Mouse (Mus musculus): ENCODE data around the gene Slc35e2.
"Not testable (repeated sequence)": the region's sequence is repeated elsewhere in the genome, so short reads cannot be mapped to it uniquely, and the experiment has no call there.

Gene Slc35e2

DNA sequence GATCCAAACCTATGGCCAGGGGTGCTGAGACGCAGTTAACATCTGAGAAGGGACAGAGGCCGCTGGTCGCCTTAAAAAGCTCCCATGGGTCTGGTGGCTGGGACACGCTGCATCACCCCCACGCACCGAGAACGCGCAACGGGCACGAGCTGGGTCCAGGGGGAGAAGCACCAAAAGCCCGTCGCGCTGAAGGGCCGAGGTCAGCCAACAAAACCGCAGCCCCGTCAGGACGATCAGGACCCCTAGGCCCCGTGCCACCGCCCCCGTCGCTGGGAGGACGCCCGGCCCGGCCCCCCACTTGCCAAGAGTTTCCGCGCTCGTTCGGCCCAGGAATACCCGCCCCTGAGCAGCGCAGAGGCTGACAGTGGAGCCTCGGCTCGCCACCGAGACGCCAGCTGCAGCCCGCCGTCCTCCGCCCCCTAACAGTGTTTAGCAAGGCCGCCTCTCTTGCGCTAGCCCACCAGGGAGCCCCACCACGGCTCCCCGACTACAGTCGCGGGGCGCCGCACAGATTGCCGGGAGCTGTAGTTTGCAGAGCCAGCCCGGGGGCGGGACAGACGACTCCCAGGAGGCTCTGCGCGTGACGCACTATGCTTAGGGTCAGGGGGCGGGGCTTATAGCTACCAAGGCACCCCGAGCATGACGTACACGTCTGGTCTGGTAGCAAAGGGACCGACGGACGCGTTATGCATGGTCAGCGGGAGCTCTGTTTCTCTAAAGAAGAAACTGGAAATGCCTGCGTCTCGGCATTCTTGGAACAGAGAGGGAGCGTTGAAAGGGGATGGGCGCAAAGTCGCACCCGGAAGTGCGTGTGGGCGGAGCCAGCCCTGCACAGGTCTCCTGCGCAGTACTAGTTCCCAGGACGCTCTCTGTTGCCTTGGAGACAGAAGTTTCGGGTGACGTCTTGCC lies 67.7 kb downstream of the Slc35e2 start, which contains the start of gene Mib2:
Gene Mib2, minus strand, starts transcription at position 510 of the 909 bp plus-strand sequence.
- in situ Hi-C loops (cut with MseI, MboI) = no loop called here

DNA sequence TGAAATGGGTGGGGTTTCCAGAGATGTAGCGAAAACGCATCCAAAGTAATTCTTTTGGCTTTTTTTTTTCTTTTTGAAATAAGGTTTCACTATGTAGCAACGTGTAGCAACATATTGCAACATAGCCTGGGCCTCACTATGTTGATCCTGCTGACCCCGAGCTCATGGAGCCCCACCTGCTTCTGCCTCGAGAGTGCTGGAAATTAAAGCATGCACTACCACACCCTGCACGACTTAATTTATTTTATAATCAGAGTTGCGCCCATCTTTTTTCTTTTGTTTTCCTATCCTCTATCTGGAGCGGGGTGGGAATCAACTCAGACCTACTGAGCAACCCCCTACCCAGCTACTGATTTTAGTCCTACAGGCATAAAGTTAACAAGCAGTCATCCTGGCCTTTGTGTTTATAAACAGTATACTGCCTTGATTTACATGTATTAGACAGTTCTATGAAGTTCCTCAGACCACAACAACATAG lies 68.4 kb downstream of the Slc35e2 start:
- in situ Hi-C loops (cut with MseI, MboI) = no loop called here

DNA sequence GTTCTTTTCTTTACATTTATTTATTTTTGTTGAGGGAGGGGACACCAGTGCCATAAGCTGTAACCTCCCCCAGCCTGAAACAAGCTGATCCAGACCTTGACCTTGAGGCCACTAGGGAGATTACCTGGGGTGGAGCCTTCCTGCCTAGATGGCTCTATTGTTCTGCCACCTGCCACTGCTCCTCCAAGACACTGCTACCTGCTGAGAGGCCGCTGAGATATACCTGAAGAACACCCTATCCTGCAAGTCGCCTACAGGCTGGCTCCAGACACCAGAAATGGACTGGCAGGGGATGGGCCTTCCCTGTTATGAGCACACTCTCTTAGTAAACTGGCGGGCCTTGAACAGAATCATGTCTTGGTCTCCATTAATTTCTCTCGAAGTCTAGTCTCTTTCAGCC lies 69.0 kb downstream of the Slc35e2 start:
- in situ Hi-C loops (cut with MseI, MboI) = not testable (repeated sequence)

- in situ Hi-C loops (cut with MseI, MboI) = no loop called here
Observed at GRCm38 (mm10) chr4:155672082-155672481, 70.9 kb downstream of the Slc35e2 start.
